11 mouse cellular contexts compared by ENCODE assay signal in genomic region chr8:112909527-112909926, GRCm38 (mm10).
DNase-seq lines count a peak whose midpoint lies in the region; ATAC-seq and TF ChIP-seq lines count a peak whose summit lies in the region.
"Had no signal": no experiment of that assay in that cellular context is flagged by ENCODE, and none has a peak within 500 bp of the region (broad histone marks: within the 10 kb centered on the region; RNA-seq: fewer than 3 reads in every experiment).

No protein-coding gene starts in this region.

- POLR2A ChIA-PET in Patski (lab: Charles Lee): no interaction called here

- 60% methylated on average over 5 of the region's 5 CpGs for whole genome bisulfite sequencing in embryonic facial prominence, embryonic 11.5 days

- in situ Hi-C loops in Patski (cut with MboI; ENCODE audit: low pct_unique_long_range_greater_than_20kb): no loop called here

- no peaks in the 10 kb centered on the region for H3K9me3 ChIP-seq in embryonic facial prominence, embryonic 11.5 days (replicated peaks; ENCODE audit: control insufficient read depth, low read length)
- H3K9me3 ChIP-seq: limb, embryonic 13.5 days had no signal

- no peak overlapping the region for H3K9ac ChIP-seq in embryonic facial prominence, embryonic 11.5 days (replicated peaks; ENCODE audit: low read length)
- H3K9ac ChIP-seq: limb, embryonic 13.5 days had no signal

- no peak overlapping the region for H3K4me3 ChIP-seq in left cerebral cortex, adult 2 months
- H3K4me3 ChIP-seq in embryonic facial prominence, embryonic 11.5 days (ENCODE audit: low read depth, low read length): no peak overlapping the region
- H3K4me3 ChIP-seq: limb, embryonic 13.5 days had no signal

- no peak overlapping the region for H3K4me2 ChIP-seq in embryonic facial prominence, embryonic 11.5 days (ENCODE audit: low read depth, low read length)
- H3K4me2 ChIP-seq: limb, embryonic 13.5 days had no signal

- peak; percentile 30 for TF ChIP-seq CTCF in left cerebral cortex, adult 2 months (IDR thresholded peaks at IDR 0.05)
- TF ChIP-seq CTCF in Patski (IDR thresholded peaks at IDR 0.05): peak; percentile 31

- intact Hi-C loops in left cerebral cortex, adult 2 months (cut with DNase I): loop anchor here (5.0 kb wide), 1 partner anchor 337 kb away; the partner anchor contains the start of gene Cntnap4

- no peaks in the 10 kb centered on the region for H3K4me1 ChIP-seq in embryonic facial prominence, embryonic 11.5 days (ENCODE audit: control insufficient read depth, insufficient read depth, low read length)

- peak; percentile 40 to 47 for DNase-seq in cerebellum, adult 18-20 months
- no peak for DNase-seq in left cerebral cortex, adult 2 months (ENCODE audit: extremely low spot score in 1 of 2, low spot score in 2 of 2)
- DNase-seq in left cerebral cortex, adult 9 months (ENCODE audit: low spot score in 2 of 2): no peak
- DNase-seq in Patski (ENCODE audit: low read depth, low spot score): no peak
- DNase-seq in embryonic facial prominence, embryonic 11.5 days (ENCODE audit: low spot score): peak; percentile 43
- no peak for DNase-seq in thymus, postnatal 10 days (ENCODE audit: low spot score in 2 of 2)
- DNase-seq: heart, adult 18-20 months had no signal

- CTCF ChIA-PET in Patski (lab: Charles Lee): no interaction called here

- H3K27ac ChIP-seq in left cerebral cortex, adult 2 months: no peak overlapping the region
- H3K27ac ChIP-seq in embryonic facial prominence, embryonic 11.5 days (replicated peaks; ENCODE audit: low read depth, low read length): no peak overlapping the region
- H3K27ac ChIP-seq: limb, embryonic 13.5 days had no signal

- H3K27me3 ChIP-seq in Patski: no peaks in the 10 kb centered on the region
- no peaks in the 10 kb centered on the region for H3K27me3 ChIP-seq in embryonic facial prominence, embryonic 11.5 days (ENCODE audit: control insufficient read depth, insufficient read depth, low read length)
- H3K27me3 ChIP-seq: limb, embryonic 13.5 days had no signal

- no peaks in the 10 kb centered on the region for H3K36me3 ChIP-seq in embryonic facial prominence, embryonic 11.5 days (replicated peaks; ENCODE audit: control insufficient read depth, insufficient read depth, low read depth, low read length)
- H3K36me3 ChIP-seq: limb, embryonic 13.5 days had no signal

- no peak for ATAC-seq in cerebellum, adult (ENCODE audit: insufficient number of reproducible peaks, low FRiP score, low TSS enrichment)
- no peak for ATAC-seq in Patski
- no peak for ATAC-seq in embryonic facial prominence, embryonic 11.5 days (replicated peaks; ENCODE audit: insufficient number of reproducible peaks, low FRiP score, low TSS enrichment, low read depth)
- no peak for ATAC-seq in erythroid progenitor cell, adult 5-6 weeks (replicated peaks; ENCODE audit: low FRiP score, poor library complexity, severe bottlenecking)
- ATAC-seq: inflammation-experienced regulatory T-cells, adult 6 months had no signal

Comparison
In these comparisons a context has a peak if more than half of its experiments do, and no peak if none do; other contexts are left out.
1. DNase-seq: peak in cerebellum, adult 18-20 months (2 of 2) and embryonic facial prominence, embryonic 11.5 days (single experiment); none in left cerebral cortex, adult 2 months (0 of 2), left cerebral cortex, adult 9 months (0 of 2), Patski (single experiment) and thymus, postnatal 10 days (0 of 2).